Mouse (Mus musculus) left cerebral cortex, adult 8-10 months (tissue): ENCODE measurements at regions not wholly inside any gene's neighbourhood (a gene's known extent, or its start where the extent isn't known, plus 50 kb on each side); places are given as distances from the start of the nearest gene placed in this dataset.
A peak's percentile ranks its signal among the peaks of the same experiment; 100 is the strongest.

ENCODE experiments used
- DNase-seq, 2 experiments: peaks; one replicate each; pipeline ENCODE4 v3.0.0; 2022; ENCODE audit warnings: low spot score in 2 of 2

GRCm38 (mm10) chr15:12066857-12067211 lies 50.8 kb upstream of the Zfr start:
- no peak for DNase-seq

- peak; percentile 50 to 51 for DNase-seq
Measured at GRCm38 (mm10) chr15:12066176-12066856, 51.3 kb upstream of the Zfr start.

GRCm38 (mm10) chr15:12054870-12055269 lies 58.1 kb upstream of the Sub1 start:
- DNase-seq = no peak

GRCm38 (mm10) chr15:12053610-12054009 lies 56.8 kb upstream of the Sub1 start:
- no peak for DNase-seq

- DNase-seq = peak in 1 of 2 experiments; percentile 51
Measured at GRCm38 (mm10) chr15:12048965-12049364, 52.2 kb upstream of the Sub1 start.

GRCm38 (mm10) chr15:12048214-12048507 lies 51.4 kb upstream of the Sub1 start:
- no peak for DNase-seq

- no peak for DNase-seq
Measured at GRCm38 (mm10) chr15:12047349-12048213, 50.8 kb upstream of the Sub1 start.
